Mouse (Mus musculus) erythroblast, embryonic 14.5 days (primary cell): ENCODE measurements at regions not wholly inside any gene's neighbourhood (a gene's known extent, or its start where the extent isn't known, plus 50 kb on each side); places are given as distances from the start of the nearest gene placed in this dataset.

Source experiments
- GATA1 ChIP-seq: IDR thresholded peaks from 2 replicates; pipeline ENCODE4 v1.6.1; 2012; ENCODE audit warnings: low read length, inconsistent platforms, mixed read lengths
- TAL1 ChIP-seq: IDR thresholded peaks from 3 replicates; pipeline ENCODE4 v1.6.1; 2012; ENCODE audit warnings: low read length, inconsistent platforms, mixed read lengths

DNA sequence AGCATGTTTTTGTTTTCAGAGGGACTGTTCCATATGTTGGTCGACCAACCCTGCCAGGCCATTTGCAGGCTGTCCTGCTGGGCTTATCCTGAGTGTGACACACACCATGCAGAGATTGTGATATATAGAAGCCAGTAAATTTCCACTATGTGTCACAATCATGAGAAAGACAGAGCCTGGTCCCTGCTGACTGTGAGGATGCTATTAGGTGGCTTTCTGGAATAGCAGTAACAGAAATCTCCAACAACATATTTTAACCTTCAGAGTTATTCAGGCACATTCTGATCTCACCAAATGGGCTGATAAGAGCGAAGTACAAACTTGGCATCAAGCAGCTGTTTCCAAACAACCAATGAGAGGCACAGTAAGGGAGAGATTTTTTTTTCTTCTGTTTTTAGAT is 729.2 kb upstream of the Cited2 start:
- TF ChIP-seq TAL1 = no peak
- no peak for TF ChIP-seq GATA1
